Mouse (Mus musculus): ENCODE data around the gene Atp6v1g3.
A peak's percentile ranks its signal among the peaks of the same experiment; 100 is the strongest.

Atp6v1g3 gene

GRCm38 (mm10) chr1:138273438-138273837 lies at the start of gene Atp6v1g3:
Gene Atp6v1g3 (plus strand): TSS chr1:138273738.
- no peak for DNase-seq (ENCODE audit: low spot score in 2 of 2)

- DNase-seq (ENCODE audit: low spot score in 2 of 2) = no peak
Observed at GRCm38 (mm10) chr1:138233051-138233450, 40.5 kb upstream of the Atp6v1g3 start.

- no peak for DNase-seq (ENCODE audit: low spot score in 2 of 2)
Observed at GRCm38 (mm10) chr1:138237252-138237651, 36.3 kb upstream of the Atp6v1g3 start.

GRCm38 (mm10) chr1:138243947-138244346 lies 29.6 kb upstream of the Atp6v1g3 start:
- no peak for DNase-seq (ENCODE audit: low spot score in 2 of 2)

GRCm38 (mm10) chr1:138244485-138244884 lies 29.1 kb upstream of the Atp6v1g3 start:
- DNase-seq (ENCODE audit: low spot score in 2 of 2) = peak; percentile 20 to 38

- no peak for DNase-seq (ENCODE audit: low spot score in 2 of 2)
Observed at GRCm38 (mm10) chr1:138245103-138245502, 28.4 kb upstream of the Atp6v1g3 start.

GRCm38 (mm10) chr1:138245533-138245932 lies 28.0 kb upstream of the Atp6v1g3 start:
- no peak for DNase-seq (ENCODE audit: low spot score in 2 of 2)

GRCm38 (mm10) chr1:138246438-138247164 lies 26.9 kb upstream of the Atp6v1g3 start:
- DNase-seq (ENCODE audit: low spot score in 2 of 2) = no peak

- no peak for DNase-seq (ENCODE audit: low spot score in 2 of 2)
Observed at GRCm38 (mm10) chr1:138247699-138248483, 25.6 kb upstream of the Atp6v1g3 start.

- DNase-seq (ENCODE audit: low spot score in 2 of 2) = no peak
Observed at GRCm38 (mm10) chr1:138248770-138249169, 24.8 kb upstream of the Atp6v1g3 start.

- no peak for DNase-seq (ENCODE audit: low spot score in 2 of 2)
Observed at GRCm38 (mm10) chr1:138250951-138251350, 22.6 kb upstream of the Atp6v1g3 start.

- peak in 1 of 2 experiments; percentile 6 for DNase-seq (ENCODE audit: low spot score in 2 of 2)
Observed at GRCm38 (mm10) chr1:138256172-138256789, 17.3 kb upstream of the Atp6v1g3 start.

- no peak for DNase-seq (ENCODE audit: low spot score in 2 of 2)
Observed at GRCm38 (mm10) chr1:138258758-138259157, 14.8 kb upstream of the Atp6v1g3 start.

GRCm38 (mm10) chr1:138261520-138261919 lies 12.0 kb upstream of the Atp6v1g3 start:
- no peak for DNase-seq (ENCODE audit: low spot score in 2 of 2)

GRCm38 (mm10) chr1:138262408-138262807 lies 11.1 kb upstream of the Atp6v1g3 start:
- no peak for DNase-seq (ENCODE audit: low spot score in 2 of 2)

GRCm38 (mm10) chr1:138267465-138268055 lies 6.0 kb upstream of the Atp6v1g3 start:
- no peak for DNase-seq (ENCODE audit: low spot score in 2 of 2)

- no peak for DNase-seq (ENCODE audit: low spot score in 2 of 2)
Observed at GRCm38 (mm10) chr1:138274930-138275329, 1.4 kb downstream of the Atp6v1g3 start.

GRCm38 (mm10) chr1:138275859-138276258 lies 2.3 kb downstream of the Atp6v1g3 start:
- no peak for DNase-seq (ENCODE audit: low spot score in 2 of 2)

- no peak for DNase-seq (ENCODE audit: low spot score in 2 of 2)
Observed at GRCm38 (mm10) chr1:138281139-138281538, 7.6 kb downstream of the Atp6v1g3 start.

- DNase-seq (ENCODE audit: low spot score in 2 of 2) = no peak
Observed at GRCm38 (mm10) chr1:138282413-138283141, 9.0 kb downstream of the Atp6v1g3 start.

- no peak for DNase-seq (ENCODE audit: low spot score in 2 of 2)
Observed at GRCm38 (mm10) chr1:138287665-138288064, 14.1 kb downstream of the Atp6v1g3 start.

All from frontal cortex, postnatal 36 days (tissue).